ENCODE assay signal across 13 mouse cellular contexts in genomic region chr14:62755095-62755640, GRCm38 (mm10).
"Had no signal": no experiment of that assay in that cellular context is flagged by ENCODE, and none has a peak within 500 bp of the region (broad histone marks: within the 10 kb centered on the region; RNA-seq: fewer than 3 reads in every experiment).

No protein-coding gene starts in this region.

- ATAC-seq: midbrain, embryonic 13.5 days had no signal

- H3K4me3 ChIP-seq: limb, embryonic 13.5 days; midbrain, embryonic 13.5 days; myocyte; neural tube, embryonic 15.5 days had no signal

- H3K9ac ChIP-seq: limb, embryonic 13.5 days; midbrain, embryonic 13.5 days; neural tube, embryonic 15.5 days had no signal

- H3K9me3 ChIP-seq: limb, embryonic 13.5 days; midbrain, embryonic 13.5 days; neural tube, embryonic 15.5 days had no signal

- H3K27me3 ChIP-seq: limb, embryonic 13.5 days; midbrain, embryonic 13.5 days; neural tube, embryonic 15.5 days had no signal

- H3K4me2 ChIP-seq: limb, embryonic 13.5 days; midbrain, embryonic 13.5 days; neural tube, embryonic 15.5 days had no signal

- DNase-seq: kidney, adult 11 months; kidney, adult 9 months; kidney, postnatal 14 days; left cerebral cortex, postnatal 4 days; lung, adult 18-20 months; right cerebral cortex, adult 18-20 months; right cerebral cortex, postnatal 25 days; thymus, postnatal 4 days had no signal

- H3K27ac ChIP-seq: limb, embryonic 13.5 days; midbrain, embryonic 13.5 days; neural tube, embryonic 15.5 days; stomach, postnatal 0 days had no signal
